Mouse (Mus musculus): ENCODE results near the gene Thnsl1. TPM values are rescaled to one million over a fixed set of nuclear protein-coding genes. Genes with fewer than 3 reads are reported as not detected.

Thnsl1 gene
- polyA plus RNA-seq, 1 experiment from 2014 or later = 1.4 TPM

DNA sequence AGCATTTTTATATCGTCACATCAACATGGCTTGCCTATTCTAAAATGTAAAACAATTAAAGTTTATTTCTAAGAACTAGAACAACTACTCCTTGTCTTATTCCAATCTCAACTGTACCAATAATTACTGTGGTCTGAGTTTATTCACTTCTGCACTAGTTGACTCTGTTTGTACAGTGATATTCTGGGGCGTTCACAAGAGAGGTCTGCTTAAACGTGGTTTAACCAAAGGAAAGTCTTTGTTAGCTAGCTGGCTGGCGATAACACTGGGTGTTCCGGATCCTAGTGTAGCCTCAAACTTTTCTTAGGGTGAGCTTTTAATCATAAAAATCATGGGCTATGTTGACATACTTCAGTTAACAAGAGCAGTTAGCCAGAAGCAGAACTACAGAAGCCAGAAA, 10.3 kb upstream of the Thnsl1 start:
- no peaks in the 10 kb centered on the region for H3K4me1 ChIP-seq (ENCODE audit: control insufficient read depth, low read depth, low read length)
- no peak overlapping the region for H3K4me2 ChIP-seq (ENCODE audit: low read depth, low read length)
- WGBS (ENCODE audit: insufficient replicate concordance) = 72% methylated on average over 5 of the region's 5 CpGs
- no peaks in the 10 kb centered on the region for H3K9me3 ChIP-seq (replicated peaks; ENCODE audit: control insufficient read depth, low read length)
- H3K9ac ChIP-seq (ENCODE audit: low read depth, low read length) = no peak overlapping the region
- H3K27ac ChIP-seq (ENCODE audit: low read length) = no peak overlapping the region
- no peaks in the 10 kb centered on the region for H3K27me3 ChIP-seq (ENCODE audit: control insufficient read depth, insufficient read depth, low read depth, low read length)
- no peak for ATAC-seq (ENCODE audit: low read depth)
- H3K4me3 ChIP-seq (ENCODE audit: low read depth, low read length) = no peak overlapping the region
- no peaks in the 10 kb centered on the region for H3K36me3 ChIP-seq (ENCODE audit: control insufficient read depth, insufficient read depth)

DNA sequence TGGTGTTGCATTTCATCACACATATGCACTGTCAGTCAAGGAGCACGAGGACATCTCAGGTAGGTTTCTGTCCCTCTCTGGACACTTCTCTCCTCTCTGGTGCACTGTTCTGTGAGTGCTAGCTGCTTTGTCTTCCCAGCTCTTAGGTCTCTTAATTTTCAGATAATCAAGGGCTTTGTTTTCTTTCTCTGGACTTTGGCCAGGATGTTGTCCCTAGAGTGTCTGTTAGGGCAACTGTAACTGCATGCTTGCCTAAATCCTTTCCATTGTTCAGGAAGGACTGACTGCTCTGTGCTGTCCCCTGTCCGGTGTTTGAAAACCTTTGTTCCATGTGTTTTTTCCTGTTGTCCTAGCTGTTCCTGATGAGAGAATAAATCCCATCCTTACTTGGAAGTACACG, 6.5 kb upstream of the Thnsl1 start:
- H3K4me2 ChIP-seq (ENCODE audit: low read depth, low read length) = no peak overlapping the region
- H3K9ac ChIP-seq (ENCODE audit: low read depth, low read length) = no peak overlapping the region
- H3K27me3 ChIP-seq (ENCODE audit: control insufficient read depth, insufficient read depth, low read depth, low read length) = no peaks in the 10 kb centered on the region
- 34% methylated on average over 3 of the region's 3 CpGs for WGBS (ENCODE audit: insufficient replicate concordance)
- H3K36me3 ChIP-seq (ENCODE audit: control insufficient read depth, insufficient read depth) = no peaks in the 10 kb centered on the region
- no peaks in the 10 kb centered on the region for H3K4me1 ChIP-seq (ENCODE audit: control insufficient read depth, low read depth, low read length)
- no peak overlapping the region for H3K27ac ChIP-seq (ENCODE audit: low read length)
- no peak overlapping the region for H3K4me3 ChIP-seq (ENCODE audit: low read depth, low read length)
- no peaks in the 10 kb centered on the region for H3K9me3 ChIP-seq (replicated peaks; ENCODE audit: control insufficient read depth, low read length)
- ATAC-seq (ENCODE audit: low read depth) = no peak

DNA sequence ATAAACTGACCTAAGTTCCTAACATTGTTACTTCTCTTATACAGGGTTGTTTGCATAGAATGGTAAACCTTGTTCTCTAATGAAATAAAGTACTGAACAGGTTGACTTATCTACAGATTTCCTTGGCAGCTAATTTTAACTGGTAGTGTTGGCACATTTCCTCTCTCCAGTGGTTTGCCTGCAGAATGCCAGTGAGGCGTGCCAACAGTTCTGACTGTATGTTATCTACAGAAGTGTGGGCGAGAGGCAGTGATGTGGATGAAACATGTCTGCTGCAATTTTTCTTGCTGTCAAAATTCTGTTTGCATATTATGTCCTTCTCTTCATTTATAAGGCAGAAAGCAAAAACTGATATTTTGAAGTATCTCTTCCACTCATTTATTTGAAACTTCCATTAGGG, 2.8 kb upstream of the Thnsl1 start:
- Histone ChIP-seq H3K4me2 (ENCODE audit: low read depth, low read length) (no peak overlapping the region), H3K27ac (ENCODE audit: low read length) (no peak overlapping the region), H3K4me1 (ENCODE audit: control insufficient read depth, low read depth, low read length) (peaks cover 9% of the 10 kb centered on the region), H3K9me3 (replicated peaks; ENCODE audit: control insufficient read depth, low read length) (no peaks in the 10 kb centered on the region), H3K4me3 (ENCODE audit: low read depth, low read length) (no peak overlapping the region), H3K27me3 (ENCODE audit: control insufficient read depth, insufficient read depth, low read depth, low read length) (no peaks in the 10 kb centered on the region), H3K9ac (ENCODE audit: low read depth, low read length) (no peak overlapping the region), H3K36me3 (ENCODE audit: control insufficient read depth, insufficient read depth) (no peaks in the 10 kb centered on the region)
- WGBS (ENCODE audit: insufficient replicate concordance) = 58% methylated on average over 2 of the region's 2 CpGs
- ATAC-seq (ENCODE audit: low read depth) = no peak

DNA sequence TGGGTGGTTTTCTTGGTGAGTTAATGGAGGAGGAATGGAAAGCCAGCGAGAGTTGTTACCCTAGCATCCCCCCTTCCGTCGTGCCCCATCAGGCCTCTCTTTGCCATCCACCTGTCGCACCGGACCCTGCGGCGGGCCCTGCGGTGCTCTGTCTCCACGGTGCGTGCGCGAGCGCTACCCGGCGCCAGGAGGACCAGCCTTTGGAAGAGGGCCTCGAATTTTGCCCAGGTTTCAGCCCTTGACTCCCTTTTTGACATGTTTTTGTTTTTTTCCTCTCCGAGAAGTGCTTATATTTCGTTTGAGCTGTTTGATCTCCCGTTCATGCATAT, 271 bp downstream of the Thnsl1 start:
- Histone ChIP-seq H3K9ac (ENCODE audit: low read depth, low read length) (peak overlapping the region; percentile 47), H3K36me3 (ENCODE audit: control insufficient read depth, insufficient read depth) (no peaks in the 10 kb centered on the region), H3K9me3 (replicated peaks; ENCODE audit: control insufficient read depth, low read length) (no peaks in the 10 kb centered on the region), H3K4me1 (ENCODE audit: control insufficient read depth, low read depth, low read length) (peaks cover 9% of the 10 kb centered on the region), H3K4me3 (ENCODE audit: low read depth, low read length) (peak overlapping the region; percentile 62), H3K27ac (ENCODE audit: low read length) (no peak overlapping the region), H3K4me2 (ENCODE audit: low read depth, low read length) (peak overlapping the region; percentile 77), H3K27me3 (ENCODE audit: control insufficient read depth, insufficient read depth, low read depth, low read length) (no peaks in the 10 kb centered on the region)
- WGBS (ENCODE audit: insufficient replicate concordance) = under 1% methylated on average over 19 of the region's 19 CpGs
- peak; percentile 81 for ATAC-seq (ENCODE audit: low read depth)

DNA sequence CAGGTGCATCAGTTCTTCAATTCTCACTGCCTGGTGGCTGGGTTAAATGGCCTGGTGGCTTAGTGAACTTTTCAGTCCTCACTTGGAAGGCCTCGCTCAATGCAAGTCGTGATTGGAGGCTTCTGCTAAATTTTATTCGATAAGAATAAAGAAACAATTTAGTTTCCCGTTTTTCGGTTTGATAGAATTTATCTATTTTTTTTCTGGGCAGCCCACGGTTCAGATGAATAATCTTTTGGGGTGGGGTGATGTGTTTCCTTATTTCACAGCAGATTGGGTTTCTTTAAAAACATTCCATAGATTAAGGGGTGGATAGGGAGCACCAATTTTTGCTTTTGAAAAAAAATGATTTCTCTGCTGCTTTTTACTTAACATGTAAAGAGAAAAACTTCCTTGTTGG, 754 bp downstream of the Thnsl1 start:
- Histone ChIP-seq H3K4me3 (ENCODE audit: low read depth, low read length) (peak overlapping the region; percentile 62), H3K36me3 (ENCODE audit: control insufficient read depth, insufficient read depth) (no peaks in the 10 kb centered on the region), H3K27ac (ENCODE audit: low read length) (no peak overlapping the region), H3K9ac (ENCODE audit: low read depth, low read length) (peak overlapping the region; percentile 47), H3K4me1 (ENCODE audit: control insufficient read depth, low read depth, low read length) (peaks cover 9% of the 10 kb centered on the region), H3K9me3 (replicated peaks; ENCODE audit: control insufficient read depth, low read length) (no peaks in the 10 kb centered on the region), H3K27me3 (ENCODE audit: control insufficient read depth, insufficient read depth, low read depth, low read length) (no peaks in the 10 kb centered on the region), H3K4me2 (ENCODE audit: low read depth, low read length) (peak overlapping the region; percentile 77)
- ATAC-seq (ENCODE audit: low read depth) = no peak
- WGBS (ENCODE audit: insufficient replicate concordance) = 29% methylated on average over 6 of the region's 6 CpGs

DNA sequence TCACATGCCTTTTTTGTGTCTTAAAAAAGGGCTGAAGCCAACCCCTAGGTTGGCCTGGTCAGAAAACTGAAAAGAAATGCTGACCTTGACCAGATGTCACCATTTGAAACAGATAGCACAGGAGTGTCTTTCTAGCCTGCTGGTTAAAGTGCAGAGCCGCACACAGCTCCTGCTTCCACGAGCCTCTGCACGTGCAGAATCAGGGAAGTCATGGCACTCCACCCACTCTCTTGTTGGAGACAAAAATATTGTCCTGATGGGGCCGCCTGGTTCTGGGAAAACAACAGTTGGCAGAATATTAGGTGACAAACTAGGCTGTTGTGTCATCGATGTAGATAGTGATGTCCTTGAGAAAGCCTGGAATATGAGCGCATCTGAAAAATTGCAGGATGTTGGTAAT, 5.8 kb downstream of the Thnsl1 start:
- Histone ChIP-seq H3K9me3 (replicated peaks; ENCODE audit: control insufficient read depth, low read length) (no peaks in the 10 kb centered on the region), H3K27me3 (ENCODE audit: control insufficient read depth, insufficient read depth, low read depth, low read length) (no peaks in the 10 kb centered on the region), H3K4me1 (ENCODE audit: control insufficient read depth, low read depth, low read length) (no peaks in the 10 kb centered on the region), H3K4me2 (ENCODE audit: low read depth, low read length) (no peak overlapping the region), H3K36me3 (ENCODE audit: control insufficient read depth, insufficient read depth) (no peaks in the 10 kb centered on the region), H3K9ac (ENCODE audit: low read depth, low read length) (no peak overlapping the region), H3K4me3 (ENCODE audit: low read depth, low read length) (no peak overlapping the region), H3K27ac (ENCODE audit: low read length) (no peak overlapping the region)
- 55% methylated on average over 6 of the region's 6 CpGs for WGBS (ENCODE audit: insufficient replicate concordance)
- no peak for ATAC-seq (ENCODE audit: low read depth)

DNA sequence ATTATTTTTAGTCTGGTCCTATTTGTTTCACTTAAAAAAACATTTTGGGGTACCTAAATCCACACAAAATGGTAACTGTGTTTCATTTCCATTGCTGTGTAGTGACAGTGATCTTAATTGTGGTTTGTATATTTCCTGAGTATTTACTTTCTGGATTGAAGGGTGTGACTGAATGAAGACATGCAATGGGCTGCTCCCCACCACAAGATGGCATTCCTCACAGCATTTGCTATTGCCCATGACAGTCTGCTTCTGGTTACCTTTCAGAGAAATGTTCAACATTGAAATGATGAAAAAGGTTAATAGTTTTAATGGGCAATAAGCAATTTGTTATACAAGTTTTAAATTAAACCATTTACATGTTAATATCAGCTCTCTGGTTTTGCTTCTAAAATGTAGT, 8.8 kb downstream of the Thnsl1 start:
- no peak overlapping the region for H3K9ac ChIP-seq (ENCODE audit: low read depth, low read length)
- no peaks in the 10 kb centered on the region for H3K36me3 ChIP-seq (ENCODE audit: control insufficient read depth, insufficient read depth)
- no peak overlapping the region for H3K4me3 ChIP-seq (ENCODE audit: low read depth, low read length)
- no peak for ATAC-seq (ENCODE audit: low read depth)
- H3K9me3 ChIP-seq (replicated peaks; ENCODE audit: control insufficient read depth, low read length) = no peaks in the 10 kb centered on the region
- no peaks in the 10 kb centered on the region for H3K27me3 ChIP-seq (ENCODE audit: control insufficient read depth, insufficient read depth, low read depth, low read length)
- H3K4me2 ChIP-seq (ENCODE audit: low read depth, low read length) = no peak overlapping the region
- no peaks in the 10 kb centered on the region for H3K4me1 ChIP-seq (ENCODE audit: control insufficient read depth, low read depth, low read length)
- no peak overlapping the region for H3K27ac ChIP-seq (ENCODE audit: low read length)

DNA sequence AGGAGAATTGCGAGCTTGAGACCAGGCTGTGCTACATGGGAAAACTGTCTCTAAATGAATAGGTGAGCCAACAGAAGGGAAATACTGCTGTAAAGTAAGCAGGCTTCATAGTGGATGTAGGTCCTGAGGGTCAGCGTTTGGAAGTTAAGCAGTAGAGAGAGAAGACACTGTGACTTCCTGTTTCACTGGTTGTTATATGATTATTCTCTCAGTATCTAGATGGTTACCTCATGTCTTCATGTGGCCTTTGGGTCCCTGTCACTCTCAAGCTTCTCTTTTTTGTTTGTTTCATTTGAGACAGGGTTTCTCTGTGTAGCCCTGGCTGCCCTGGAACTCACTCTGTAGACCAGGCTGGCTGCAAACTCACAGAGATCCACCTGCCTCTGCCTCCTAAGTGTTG, 9.8 kb downstream of the Thnsl1 start:
- Histone ChIP-seq H3K9me3 (replicated peaks; ENCODE audit: control insufficient read depth, low read length) (no peaks in the 10 kb centered on the region), H3K4me1 (ENCODE audit: control insufficient read depth, low read depth, low read length) (no peaks in the 10 kb centered on the region), H3K36me3 (ENCODE audit: control insufficient read depth, insufficient read depth) (no peaks in the 10 kb centered on the region), H3K27ac (ENCODE audit: low read length) (no peak overlapping the region), H3K4me3 (ENCODE audit: low read depth, low read length) (no peak overlapping the region), H3K4me2 (ENCODE audit: low read depth, low read length) (no peak overlapping the region), H3K27me3 (ENCODE audit: control insufficient read depth, insufficient read depth, low read depth, low read length) (no peaks in the 10 kb centered on the region), H3K9ac (ENCODE audit: low read depth, low read length) (no peak overlapping the region)
- ATAC-seq (ENCODE audit: low read depth) = no peak
- WGBS (ENCODE audit: insufficient replicate concordance) = 65% methylated on average over 2 of the region's 2 CpGs

DNA sequence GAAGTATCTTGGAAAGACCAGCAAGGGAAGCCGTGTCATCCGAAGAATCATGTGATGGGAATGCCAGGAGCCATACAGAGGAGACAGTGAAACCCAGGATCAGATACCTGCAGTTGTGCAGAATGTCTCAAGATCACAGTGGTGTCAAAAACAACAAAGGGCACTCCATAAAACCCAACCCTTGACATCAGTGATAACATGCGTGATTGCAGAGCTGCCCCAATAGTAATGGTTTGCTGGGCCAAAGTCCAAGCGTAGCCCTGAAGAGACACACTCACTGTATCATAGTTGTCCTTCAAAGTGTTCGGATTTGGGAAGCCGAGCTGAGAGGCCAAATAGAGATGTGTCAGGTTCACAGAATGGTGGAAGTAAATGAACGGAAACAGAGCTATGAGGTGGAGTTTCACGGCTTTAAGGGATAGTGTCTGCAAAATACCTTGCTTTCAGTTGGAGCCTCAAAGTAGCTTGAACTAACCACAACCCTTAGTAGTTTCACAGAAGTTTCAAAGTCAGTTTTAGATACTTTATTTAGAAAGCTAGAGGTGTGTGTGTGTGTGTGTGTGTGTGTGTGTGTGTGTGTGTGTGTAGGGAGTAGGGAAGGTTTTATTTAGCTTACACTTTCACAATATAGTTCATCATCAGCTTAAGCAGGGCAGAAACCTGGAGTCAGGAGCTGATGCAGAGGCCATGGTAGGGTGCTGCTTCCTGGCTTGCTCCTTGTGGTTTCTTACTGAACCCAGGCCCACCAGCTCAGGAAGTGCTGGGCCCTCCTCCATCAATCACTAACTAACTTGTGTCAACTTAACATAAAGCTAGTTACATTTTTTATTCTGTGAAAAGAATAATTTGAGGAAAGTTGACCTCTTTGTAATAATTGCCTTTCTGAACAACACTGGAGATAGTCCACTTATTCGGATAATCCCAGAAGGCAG, 17.2 kb downstream of the Thnsl1 start:
- no peak overlapping the region for H3K9ac ChIP-seq (ENCODE audit: low read depth, low read length)
- no peaks in the 10 kb centered on the region for H3K36me3 ChIP-seq (ENCODE audit: control insufficient read depth, insufficient read depth)
- no peak overlapping the region for H3K27ac ChIP-seq (ENCODE audit: low read length)
- H3K9me3 ChIP-seq (replicated peaks; ENCODE audit: control insufficient read depth, low read length) = no peaks in the 10 kb centered on the region
- no peak overlapping the region for H3K4me3 ChIP-seq (ENCODE audit: low read depth, low read length)
- no peak for ATAC-seq (ENCODE audit: low read depth)
- no peaks in the 10 kb centered on the region for H3K27me3 ChIP-seq (ENCODE audit: control insufficient read depth, insufficient read depth, low read depth, low read length)
- no peak overlapping the region for H3K4me2 ChIP-seq (ENCODE audit: low read depth, low read length)
- 53% methylated on average over 9 of the region's 9 CpGs for WGBS (ENCODE audit: insufficient replicate concordance)
- no peaks in the 10 kb centered on the region for H3K4me1 ChIP-seq (ENCODE audit: control insufficient read depth, low read depth, low read length)
